Mouse (Mus musculus) cerebellum, adult 11 months (tissue): Measurements from ENCODE around the gene Psph.

Experiments
- DNase-seq: peaks from one replicate; pipeline ENCODE4 v3.0.0; 2022

Psph gene

GRCm38 (mm10) chr5:129730344-129730743 lies 56.9 kb downstream of the Psph start:
- peak; percentile 68 for DNase-seq

GRCm38 (mm10) chr5:129729286-129729685 lies 58.0 kb downstream of the Psph start:
- no peak for DNase-seq

GRCm38 (mm10) chr5:129726784-129727183 lies 60.5 kb downstream of the Psph start:
- no peak for DNase-seq

- no peak for DNase-seq
These were observed 61.4 kb downstream of the Psph start for GRCm38 (mm10) chr5:129725774-129726392.

GRCm38 (mm10) chr5:129724834-129725773 lies 62.1 kb downstream of the Psph start, which contains the start of gene Nipsnap2:
Gene Nipsnap2 (plus strand): TSS chr5:129725063.
- peak; percentile 90 for DNase-seq

GRCm38 (mm10) chr5:129724268-129724667 lies 63.0 kb downstream of the Psph start:
- no peak for DNase-seq

- DNase-seq = no peak
These were observed 67.1 kb downstream of the Psph start for GRCm38 (mm10) chr5:129720176-129720575.

- DNase-seq = no peak
These were observed 70.2 kb downstream of the Psph start for GRCm38 (mm10) chr5:129717016-129717415.
